ENCODE assay signal across 8 mouse cellular contexts in genomic region chr2:3657811-3658730, GRCm38 (mm10).
DNase-seq lines count a peak whose midpoint lies in the region; ATAC-seq and TF ChIP-seq lines count a peak whose summit lies in the region.

No protein-coding gene starts in this region.

- no peak overlapping the region for H3K4me2 ChIP-seq in intestine, embryonic 14.5 days (ENCODE audit: low read length)
- no peak overlapping the region for H3K4me2 ChIP-seq in intestine, postnatal 0 days (replicated peaks; ENCODE audit: low read depth)
- no peak overlapping the region for H3K4me2 ChIP-seq in embryonic facial prominence, embryonic 15.5 days (replicated peaks)
- H3K4me2 ChIP-seq in liver, embryonic 15.5 days, result peak overlapping the region; percentile 7; the same call in 1 of the 2 replicates

- no peaks in the 10 kb centered on the region for H3K27me3 ChIP-seq in intestine, embryonic 14.5 days (replicated peaks; ENCODE audit: control insufficient read depth, insufficient read depth, low read length)
- no peaks in the 10 kb centered on the region for H3K27me3 ChIP-seq in intestine, postnatal 0 days (replicated peaks; ENCODE audit: control insufficient read depth, insufficient read depth, low read length)
- H3K27me3 ChIP-seq in embryonic facial prominence, embryonic 15.5 days, result no peaks in the 10 kb centered on the region
- H3K27me3 ChIP-seq in liver, embryonic 15.5 days, result no peaks in the 10 kb centered on the region

- no peak overlapping the region for H3K9ac ChIP-seq in intestine, embryonic 14.5 days (ENCODE audit: low read length)
- H3K9ac ChIP-seq in intestine, postnatal 0 days (ENCODE audit: low read depth, low read length), result no peak overlapping the region
- H3K9ac ChIP-seq in embryonic facial prominence, embryonic 15.5 days, result no peak overlapping the region
- no peak overlapping the region for H3K9ac ChIP-seq in liver, embryonic 15.5 days

- H3K27ac ChIP-seq in intestine, embryonic 14.5 days (ENCODE audit: low read depth), result no peak overlapping the region
- H3K27ac ChIP-seq in intestine, postnatal 0 days (ENCODE audit: low read depth, low read length), result no peak overlapping the region
- no peak overlapping the region; the same call in 1 of the 2 replicates for H3K27ac ChIP-seq in embryonic facial prominence, embryonic 15.5 days (replicated peaks)
- H3K27ac ChIP-seq in liver, embryonic 15.5 days (replicated peaks), result peak overlapping the region; percentile 80

- 56% methylated on average over 11 of the region's 11 CpGs for WGBS in intestine, embryonic 14.5 days
- WGBS in intestine, postnatal 0 days, result 75% methylated on average over 11 of the region's 11 CpGs
- WGBS in embryonic facial prominence, embryonic 15.5 days, result 58% methylated on average over 11 of the region's 11 CpGs
- WGBS in liver, embryonic 15.5 days (ENCODE audit: insufficient replicate concordance), result 22% methylated on average over 11 of the region's 11 CpGs

- no peak for TF ChIP-seq CTCF in intestine, postnatal 0 days (IDR thresholded peaks at IDR 0.05; ENCODE audit: low read depth)

- 0 out of 2 replicates have a peak, but pooled peaks have one; percentile 50 for ATAC-seq in intestine, embryonic 14.5 days (replicated peaks; ENCODE audit: low FRiP score, low TSS enrichment, low read depth)
- no peak for ATAC-seq in intestine, postnatal 0 days
- peak; percentile 45; the same call in 1 of the 2 replicates for ATAC-seq in embryonic facial prominence, embryonic 15.5 days (ENCODE audit: insufficient number of reproducible peaks, low FRiP score, low TSS enrichment, low read depth)
- ATAC-seq in liver, embryonic 15.5 days (ENCODE audit: insufficient read depth), result peak; percentile 74

- DNase-seq in intestine, embryonic 14.5 days (ENCODE audit: low spot score), result no peak
- peak; percentile 24 to 38 for DNase-seq in CD8-positive naive resting alpha-beta T cell, adult 2 months (ENCODE audit: low read depth in 2 of 2, low spot score in 2 of 2)
- DNase-seq in spleen, postnatal 14 days (ENCODE audit: low spot score in 2 of 2), result peak; percentile 30 to 48
- no peak for DNase-seq in ovary, postnatal 10 days (ENCODE audit: low spot score)
- no peak for DNase-seq in frontal cortex, postnatal 36 days (ENCODE audit: low spot score in 2 of 2)

- no peaks in the 10 kb centered on the region for H3K9me3 ChIP-seq in intestine, embryonic 14.5 days (ENCODE audit: control insufficient read depth, low read length)
- no peaks in the 10 kb centered on the region for H3K9me3 ChIP-seq in intestine, postnatal 0 days (ENCODE audit: control insufficient read depth)
- H3K9me3 ChIP-seq in embryonic facial prominence, embryonic 15.5 days (replicated peaks), result no peaks in the 10 kb centered on the region
- H3K9me3 ChIP-seq in liver, embryonic 15.5 days (replicated peaks), result no peaks in the 10 kb centered on the region

- H3K36me3 ChIP-seq in intestine, embryonic 14.5 days (ENCODE audit: control insufficient read depth, insufficient read depth, low read length), result no peaks in the 10 kb centered on the region
- H3K36me3 ChIP-seq in intestine, postnatal 0 days (ENCODE audit: control insufficient read depth, insufficient read depth), result no peaks in the 10 kb centered on the region
- no peaks in the 10 kb centered on the region for H3K36me3 ChIP-seq in embryonic facial prominence, embryonic 15.5 days
- no peaks in the 10 kb centered on the region for H3K36me3 ChIP-seq in liver, embryonic 15.5 days (replicated peaks)

- H3K4me1 ChIP-seq in intestine, embryonic 14.5 days (replicated peaks; ENCODE audit: control insufficient read depth, insufficient read depth, low read length), result 0 out of 2 replicates have a peak, but pooled peaks cover 5% of the 10 kb centered on the region
- no peaks in the 10 kb centered on the region for H3K4me1 ChIP-seq in intestine, postnatal 0 days (replicated peaks; ENCODE audit: control insufficient read depth, insufficient read depth, low read length)
- H3K4me1 ChIP-seq in embryonic facial prominence, embryonic 15.5 days, result peaks cover 5% of the 10 kb centered on the region; the same call in 1 of the 2 replicates
- peaks cover 33% of the 10 kb centered on the region for H3K4me1 ChIP-seq in liver, embryonic 15.5 days (replicated peaks)

- H3K4me3 ChIP-seq in intestine, embryonic 14.5 days (ENCODE audit: low read depth, low read length), result no peak overlapping the region
- H3K4me3 ChIP-seq in intestine, postnatal 0 days (ENCODE audit: low read depth, low read length), result no peak overlapping the region
- no peak overlapping the region for H3K4me3 ChIP-seq in embryonic facial prominence, embryonic 15.5 days (replicated peaks)
- no peak overlapping the region for H3K4me3 ChIP-seq in liver, embryonic 15.5 days (replicated peaks)

Comparison
In these comparisons a context has a peak if more than half of its experiments do, and no peak if none do; other contexts are left out.
1. DNase-seq: peak in CD8-positive naive resting alpha-beta T cell, adult 2 months (2 of 2) and spleen, postnatal 14 days (2 of 2); none in intestine, embryonic 14.5 days (single experiment), ovary, postnatal 10 days (single experiment) and frontal cortex, postnatal 36 days (0 of 2).